Mouse (Mus musculus): ENCODE results near the gene Entpd6. TPM values are rescaled to one million over a fixed set of nuclear protein-coding genes. Genes with fewer than 3 reads are reported as not detected.

The Entpd6 gene
- polyA plus RNA-seq, 1 experiment = 37.0 TPM

DNA sequence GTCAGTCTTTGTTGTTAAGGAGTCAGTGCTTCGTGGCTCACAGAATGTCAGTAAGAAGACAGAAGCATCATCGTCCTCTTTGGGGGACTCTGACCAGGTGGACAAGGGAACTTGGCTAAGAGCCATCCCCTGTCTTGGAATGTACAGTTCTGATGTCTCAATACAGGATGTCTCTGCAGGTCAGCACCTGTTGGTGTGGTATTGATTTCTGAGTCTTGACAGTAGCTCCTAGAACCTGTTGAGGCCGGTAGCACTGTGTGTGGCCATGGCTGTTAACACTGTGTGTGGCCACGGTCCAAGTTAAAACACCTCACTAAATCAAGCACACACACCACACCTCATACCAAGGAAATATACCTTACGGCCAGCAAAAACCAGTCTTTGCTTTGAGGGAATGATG is 51.8 kb downstream of the Entpd6 start:
- H3K27me3 ChIP-seq (ENCODE audit: control insufficient read depth, insufficient read depth, low read length) = no peaks in the 10 kb centered on the region
- 96% methylated on average over 5 of the region's 5 CpGs for WGBS
- no peak overlapping the region for H3K4me3 ChIP-seq (ENCODE audit: control insufficient read depth, insufficient read depth, low read length)
- no peak for DNase-seq
- no peaks in the 10 kb centered on the region for H3K4me1 ChIP-seq (replicated peaks; ENCODE audit: control insufficient read depth, insufficient read depth, low read length)
- TF ChIP-seq CTCF (IDR thresholded peaks at IDR 0.05; ENCODE audit: borderline replicate concordance, control insufficient read depth, extremely low read depth, insufficient read depth, low read length, poor library complexity) (no peak), POLR2A (IDR thresholded peaks at IDR 0.05; ENCODE audit: control insufficient read depth, extremely low read depth, insufficient read depth, low read length, poor library complexity) (no peak)
- H3K36me3 ChIP-seq (ENCODE audit: control insufficient read depth, insufficient read depth, low read length) = peaks cover 19% of the 10 kb centered on the region
- H3K27ac ChIP-seq (ENCODE audit: control insufficient read depth, insufficient read depth, low read length) = no peak overlapping the region

DNA sequence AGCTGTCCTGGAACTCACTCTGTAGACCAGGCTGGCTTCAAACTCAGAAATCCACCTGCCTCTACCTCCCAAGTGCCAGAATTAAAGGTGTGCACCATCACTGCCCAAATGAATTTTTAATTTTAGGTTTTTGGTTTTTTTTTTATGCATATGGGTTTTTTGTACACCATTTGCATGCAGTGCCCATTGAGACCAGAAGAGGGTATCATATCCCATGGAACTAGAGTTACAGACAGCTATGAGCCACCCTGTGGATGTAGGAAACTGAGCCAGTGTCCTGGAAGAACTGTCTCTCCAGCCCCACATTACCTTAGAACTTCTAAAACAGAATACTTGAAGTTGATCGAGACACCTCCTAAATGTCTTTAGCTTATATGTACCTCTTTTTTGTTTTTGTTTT is 54.2 kb downstream of the Entpd6 start:
- no peak for TF ChIP-seq POLR2A (IDR thresholded peaks at IDR 0.05; ENCODE audit: control insufficient read depth, extremely low read depth, insufficient read depth, low read length, poor library complexity)
- TF ChIP-seq CTCF (IDR thresholded peaks at IDR 0.05; ENCODE audit: borderline replicate concordance, control insufficient read depth, extremely low read depth, insufficient read depth, low read length, poor library complexity) = no peak
- Histone ChIP-seq H3K4me1 (replicated peaks; ENCODE audit: control insufficient read depth, insufficient read depth, low read length) (no peaks in the 10 kb centered on the region), H3K27me3 (ENCODE audit: control insufficient read depth, insufficient read depth, low read length) (no peaks in the 10 kb centered on the region), H3K36me3 (ENCODE audit: control insufficient read depth, insufficient read depth, low read length) (peaks cover 29% of the 10 kb centered on the region), H3K27ac (ENCODE audit: control insufficient read depth, insufficient read depth, low read length) (no peak overlapping the region), H3K4me3 (ENCODE audit: control insufficient read depth, insufficient read depth, low read length) (no peak overlapping the region)
- 98% methylated on average over 1 of the region's 1 CpGs for WGBS
- DNase-seq = peak; percentile 16

DNA sequence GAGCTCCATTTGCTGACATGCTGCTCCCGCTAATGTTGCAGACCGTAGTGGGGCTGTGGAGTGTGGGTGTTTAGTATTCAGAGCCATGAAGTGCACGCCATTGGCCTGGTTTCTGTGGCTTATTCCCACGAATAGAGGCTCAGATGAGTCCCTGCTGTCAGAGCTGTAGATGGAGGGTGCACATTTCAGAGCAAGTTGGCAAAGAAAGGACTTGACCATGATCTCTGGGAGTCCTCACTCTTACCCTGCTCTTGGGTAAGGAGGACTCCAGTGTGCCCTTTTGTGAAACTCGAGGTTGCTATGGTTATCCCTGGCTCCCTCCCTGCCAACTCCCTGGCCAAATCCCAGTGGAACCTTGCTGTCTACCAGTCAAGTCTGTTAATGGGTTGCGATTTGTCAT is 59.5 kb downstream of the Entpd6 start:
- no peak for DNase-seq
- 95% methylated on average over 6 of the region's 6 CpGs for WGBS
- Histone ChIP-seq H3K27me3 (ENCODE audit: control insufficient read depth, insufficient read depth, low read length) (no peaks in the 10 kb centered on the region), H3K27ac (ENCODE audit: control insufficient read depth, insufficient read depth, low read length) (no peak overlapping the region), H3K36me3 (ENCODE audit: control insufficient read depth, insufficient read depth, low read length) (peaks cover 39% of the 10 kb centered on the region), H3K4me1 (replicated peaks; ENCODE audit: control insufficient read depth, insufficient read depth, low read length) (no peaks in the 10 kb centered on the region), H3K4me3 (ENCODE audit: control insufficient read depth, insufficient read depth, low read length) (no peak overlapping the region)
- TF ChIP-seq POLR2A (IDR thresholded peaks at IDR 0.05; ENCODE audit: control insufficient read depth, extremely low read depth, insufficient read depth, low read length, poor library complexity) (no peak), CTCF (IDR thresholded peaks at IDR 0.05; ENCODE audit: borderline replicate concordance, control insufficient read depth, extremely low read depth, insufficient read depth, low read length, poor library complexity) (no peak)

DNA sequence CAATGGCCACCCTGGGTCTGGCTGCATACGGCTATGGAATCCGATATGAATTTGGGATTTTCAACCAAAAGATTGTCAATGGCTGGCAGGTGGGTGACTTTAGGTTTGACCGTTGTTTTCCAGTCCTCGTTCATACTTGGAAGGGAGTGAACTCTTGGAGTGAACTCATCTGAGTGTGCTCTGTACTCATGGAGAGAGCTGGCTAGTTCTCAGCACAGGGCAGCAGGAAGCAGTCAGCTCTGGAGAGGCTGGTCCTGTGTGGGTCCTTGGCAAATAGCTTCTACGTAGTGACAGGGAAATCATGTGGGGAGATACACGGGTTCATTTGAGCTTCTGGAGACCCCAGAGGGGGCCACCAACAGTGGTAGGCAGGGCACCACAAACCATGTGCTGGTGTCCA is 60.0 kb downstream of the Entpd6 start:
- H3K27ac ChIP-seq (ENCODE audit: control insufficient read depth, insufficient read depth, low read length) = no peak overlapping the region
- no peaks in the 10 kb centered on the region for H3K27me3 ChIP-seq (ENCODE audit: control insufficient read depth, insufficient read depth, low read length)
- H3K36me3 ChIP-seq (ENCODE audit: control insufficient read depth, insufficient read depth, low read length) = peaks cover 40% of the 10 kb centered on the region
- no peaks in the 10 kb centered on the region for H3K4me1 ChIP-seq (replicated peaks; ENCODE audit: control insufficient read depth, insufficient read depth, low read length)
- no peak for TF ChIP-seq POLR2A (IDR thresholded peaks at IDR 0.05; ENCODE audit: control insufficient read depth, extremely low read depth, insufficient read depth, low read length, poor library complexity)
- no peak for TF ChIP-seq CTCF (IDR thresholded peaks at IDR 0.05; ENCODE audit: borderline replicate concordance, control insufficient read depth, extremely low read depth, insufficient read depth, low read length, poor library complexity)
- no peak for DNase-seq
- no peak overlapping the region for H3K4me3 ChIP-seq (ENCODE audit: control insufficient read depth, insufficient read depth, low read length)
- WGBS = 98% methylated on average over 6 of the region's 6 CpGs

DNA sequence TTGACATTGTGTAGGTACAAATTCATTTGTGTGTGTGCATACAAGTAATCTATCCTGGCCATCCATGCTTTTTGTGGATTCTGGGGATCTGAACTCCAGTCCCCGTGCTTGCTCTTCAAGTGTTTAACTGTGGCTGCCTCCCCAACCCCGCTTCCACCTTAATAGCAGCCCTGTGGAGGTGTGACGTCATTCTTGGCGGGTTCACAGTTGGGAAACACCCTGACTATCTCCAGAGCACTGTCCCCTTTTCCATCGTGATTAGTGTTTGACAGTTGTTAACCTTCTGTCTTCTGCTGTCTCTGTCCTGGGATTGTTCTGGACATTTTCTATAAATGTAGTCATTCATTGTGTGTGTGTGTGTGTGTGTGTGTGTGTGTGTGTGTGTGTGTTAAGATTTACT is 61.8 kb downstream of the Entpd6 start:
- DNase-seq = no peak
- TF ChIP-seq CTCF (IDR thresholded peaks at IDR 0.05; ENCODE audit: borderline replicate concordance, control insufficient read depth, extremely low read depth, insufficient read depth, low read length, poor library complexity) = no peak
- Histone ChIP-seq H3K27me3 (ENCODE audit: control insufficient read depth, insufficient read depth, low read length) (no peaks in the 10 kb centered on the region), H3K4me1 (replicated peaks; ENCODE audit: control insufficient read depth, insufficient read depth, low read length) (no peaks in the 10 kb centered on the region), H3K36me3 (ENCODE audit: control insufficient read depth, insufficient read depth, low read length) (peaks cover 42% of the 10 kb centered on the region), H3K4me3 (ENCODE audit: control insufficient read depth, insufficient read depth, low read length) (no peak overlapping the region), H3K27ac (ENCODE audit: control insufficient read depth, insufficient read depth, low read length) (no peak overlapping the region)
- 97% methylated on average over 5 of the region's 5 CpGs for WGBS

DNA sequence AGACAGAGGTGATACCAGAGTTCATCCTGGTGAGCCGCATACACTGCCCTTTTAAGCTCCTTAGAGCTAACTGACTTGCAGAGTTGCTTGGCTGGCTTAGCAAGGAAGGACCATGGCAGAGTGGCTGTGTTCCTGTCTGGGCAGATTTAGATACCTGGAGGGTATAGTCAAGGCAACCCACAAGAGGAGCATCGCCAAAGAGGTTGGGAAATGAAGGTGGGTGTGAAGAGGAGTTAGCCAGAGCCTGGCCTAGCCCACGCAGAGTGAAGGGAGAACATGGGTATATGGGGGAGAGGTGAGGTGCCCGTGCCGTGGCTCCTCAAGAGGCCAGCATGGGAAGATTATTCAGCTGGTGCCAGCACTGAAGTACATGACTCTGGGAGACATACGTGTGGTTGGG is 64.0 kb downstream of the Entpd6 start:
- Histone ChIP-seq H3K4me3 (ENCODE audit: control insufficient read depth, insufficient read depth, low read length) (no peak overlapping the region), H3K4me1 (replicated peaks; ENCODE audit: control insufficient read depth, insufficient read depth, low read length) (no peaks in the 10 kb centered on the region), H3K27ac (ENCODE audit: control insufficient read depth, insufficient read depth, low read length) (no peak overlapping the region), H3K27me3 (ENCODE audit: control insufficient read depth, insufficient read depth, low read length) (no peaks in the 10 kb centered on the region), H3K36me3 (ENCODE audit: control insufficient read depth, insufficient read depth, low read length) (peaks cover 33% of the 10 kb centered on the region)
- no peak for TF ChIP-seq POLR2A (IDR thresholded peaks at IDR 0.05; ENCODE audit: control insufficient read depth, extremely low read depth, insufficient read depth, low read length, poor library complexity)
- no peak for TF ChIP-seq CTCF (IDR thresholded peaks at IDR 0.05; ENCODE audit: borderline replicate concordance, control insufficient read depth, extremely low read depth, insufficient read depth, low read length, poor library complexity)
- DNase-seq = no peak
- WGBS = 97% methylated on average over 6 of the region's 6 CpGs

DNA sequence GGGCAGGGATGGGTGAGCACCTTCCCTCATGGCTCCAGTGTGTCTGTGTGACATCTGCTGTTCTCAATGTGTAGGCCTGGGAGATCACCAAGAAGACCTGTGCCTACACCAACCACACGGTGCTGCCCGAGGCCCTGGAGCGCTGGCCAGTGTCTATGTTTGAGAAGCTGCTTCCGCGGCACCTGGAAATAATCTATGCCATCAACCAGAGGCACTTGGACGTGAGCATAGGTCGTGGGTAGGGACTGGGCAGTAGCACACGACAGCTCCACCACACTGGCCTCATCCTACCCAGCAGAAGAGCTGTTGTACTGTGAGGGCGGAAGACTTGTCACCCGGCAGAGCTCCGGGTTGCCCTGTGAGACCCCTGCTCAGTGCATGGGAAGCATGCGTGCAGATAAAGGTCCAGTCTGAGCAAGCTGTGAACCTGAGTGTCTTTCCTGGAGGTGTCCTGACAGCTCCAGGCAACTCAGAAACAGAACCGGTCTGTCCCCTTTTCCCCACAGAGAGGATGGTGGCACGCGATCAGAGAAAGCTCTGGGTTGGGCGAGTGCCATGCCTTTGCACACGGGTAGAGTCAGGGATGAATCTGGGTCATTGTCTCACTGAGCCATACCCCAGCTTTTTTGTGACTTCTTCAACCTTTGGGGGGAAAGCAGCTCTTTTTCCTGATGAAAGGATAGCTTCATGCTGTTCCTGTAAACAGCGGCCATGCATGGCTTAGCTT is 68.0 kb downstream of the Entpd6 start:
- Histone ChIP-seq H3K27ac (ENCODE audit: control insufficient read depth, insufficient read depth, low read length) (no peak overlapping the region), H3K4me3 (ENCODE audit: control insufficient read depth, insufficient read depth, low read length) (no peak overlapping the region), H3K4me1 (replicated peaks; ENCODE audit: control insufficient read depth, insufficient read depth, low read length) (no peaks in the 10 kb centered on the region), H3K36me3 (ENCODE audit: control insufficient read depth, insufficient read depth, low read length) (peaks cover 30% of the 10 kb centered on the region), H3K27me3 (ENCODE audit: control insufficient read depth, insufficient read depth, low read length) (no peaks in the 10 kb centered on the region)
- no peak for DNase-seq
- WGBS = 95% methylated on average over 18 of the region's 18 CpGs
- TF ChIP-seq CTCF (IDR thresholded peaks at IDR 0.05; ENCODE audit: borderline replicate concordance, control insufficient read depth, extremely low read depth, insufficient read depth, low read length, poor library complexity) = no peak
- TF ChIP-seq POLR2A (IDR thresholded peaks at IDR 0.05; ENCODE audit: control insufficient read depth, extremely low read depth, insufficient read depth, low read length, poor library complexity) = no peak

All from thymus, adult 2 months (tissue).